Mouse (Mus musculus) embryonic fibroblast, embryonic 13.5 days (primary cell): ENCODE results near the gene Farp1.

Source experiments
- CTCF ChIP-seq: IDR thresholded peaks from 2 replicates; pipeline ENCODE4 v1.5.1; 2011; ENCODE audit warnings: mild to moderate bottlenecking, control low read depth, low read length, moderate library complexity, borderline replicate concordance; ENCODE audit not compliant: insufficient read depth
- POLR2A ChIP-seq: IDR thresholded peaks from 2 replicates; pipeline ENCODE4 v1.6.1; 2011; ENCODE audit warnings: low read depth, mild to moderate bottlenecking, control low read depth, low read length, moderate library complexity

- TF ChIP-seq CTCF (no peak), POLR2A (no peak)
Measured at GRCm38 (mm10) chr14:121152771-121153170, 117.8 kb downstream of the Farp1 start.
